Mouse (Mus musculus) kidney, postnatal 0 days (tissue): Measurements from ENCODE around the gene Gm20388. TPM values are rescaled to one million over a fixed set of nuclear protein-coding genes. Genes with fewer than 3 reads are reported as not detected.

Source experiments
- ATAC-seq: fragments of 200-750 bp; cut with Nextera tagmentation; replicated peaks from 2 replicates; pipeline ENCODE4 v1.8.0; 2017; ENCODE audit warnings: low read depth, moderate number of reproducible peaks, moderate TSS enrichment, moderate library complexity; ENCODE audit not compliant: low FRiP score
- DNase-seq: peaks from one replicate; pipeline ENCODE4 v3.0.0-alpha.2; 2016; ENCODE audit warnings: low spot score
- H3K27ac ChIP-seq: fragments of 300-500 bp; sonication (generic); 2 replicates; pipeline ENCODE4 v1.5.1; 2014; ENCODE audit warnings: mild to moderate bottlenecking
- H3K27me3 ChIP-seq: fragments of 300-500 bp; sonication (generic); 2 replicates; pipeline ENCODE4 v1.6.1; 2014; ENCODE audit warnings: low read length, mixed read lengths; ENCODE audit not compliant: insufficient read depth
- H3K36me3 ChIP-seq: fragments of 300-500 bp; sonication (generic); 2 replicates; pipeline ENCODE4 v1.6.1; 2014; ENCODE audit warnings: low read length, mixed read lengths; ENCODE audit not compliant: insufficient read depth
- H3K4me1 ChIP-seq: fragments of 300-500 bp; sonication (generic); replicated peaks from 2 replicates; pipeline ENCODE4 v1.6.1; 2014; ENCODE audit warnings: antibody characterized with exemption, low read length, mixed read lengths; ENCODE audit not compliant: insufficient read depth
- H3K4me2 ChIP-seq: fragments of 300-500 bp; sonication (generic); 2 replicates; pipeline ENCODE4 v1.6.1; 2014; ENCODE audit warnings: mild to moderate bottlenecking, low read length, moderate library complexity, mixed read lengths
- H3K4me3 ChIP-seq: fragments of 300-500 bp; sonication (generic); replicated peaks from 2 replicates; pipeline ENCODE4 v1.5.1; 2014; ENCODE audit warnings: low read depth, low read length
- H3K9ac ChIP-seq: fragments of 300-500 bp; sonication (generic); 2 replicates; pipeline ENCODE4 v1.6.1; 2014; ENCODE audit warnings: low read depth, low read length
- H3K9me3 ChIP-seq: fragments of 300-500 bp; sonication (generic); replicated peaks from 2 replicates; pipeline ENCODE4 v1.6.1; 2016; ENCODE audit warnings: low read length, inconsistent platforms, mixed read lengths
- CTCF ChIP-seq: IDR thresholded peaks from 2 replicates; pipeline ENCODE4 v1.5.1; 2016; ENCODE audit warnings: antibody characterized with exemption, low read depth, mild to moderate bottlenecking, moderate library complexity
- WGBS: fragments of 180-500 bp; shearing (Covaris S2); extraction: QIAGEN DNeasy Blood & Tissue Kit; methylation state at CpG from one replicate; pipeline ENCODE4 v1.1.7; 2014; 5-methylcytosine and 5-hydroxymethylcytosine counted together
- polyA plus RNA-seq: library from polyadenylated mRNA; unstranded; fragments of >200 nt; fragmentation: Nextera tagmentation; extraction: Ambion mirVana; gene quantifications from 2 replicates; pipeline ENCODE4 v1.2.1, GENCODE M21; 2015

Gm20388 gene
- polyA plus RNA-seq, 1 experiment from 2014 or later: not detected

DNA sequence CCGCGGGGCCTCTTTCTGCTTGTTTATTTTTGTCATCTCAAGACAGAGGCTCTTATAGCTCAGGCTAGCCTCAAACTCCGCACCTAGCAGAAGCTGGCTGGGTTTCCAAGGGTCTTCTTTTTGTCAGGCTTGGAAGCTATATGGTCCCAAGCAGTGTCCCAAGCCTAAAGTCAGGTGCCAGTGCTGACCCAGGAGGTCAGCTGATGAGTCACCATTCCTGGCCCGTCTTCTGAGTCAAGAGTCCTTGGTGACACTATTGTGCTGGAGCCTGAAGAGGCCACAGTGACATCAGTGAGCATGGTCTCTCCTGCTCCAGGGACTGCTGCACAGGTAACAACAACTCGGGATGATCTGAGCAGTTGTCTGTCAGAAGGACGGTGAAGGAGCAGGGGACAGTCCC is 1449.4 kb downstream of the Gm20388 start:
- TF ChIP-seq CTCF: no peak
- ATAC-seq (no peak), DNase-seq (no peak)
- Histone ChIP-seq H3K4me1 (peaks cover 18% of the 10 kb centered on the region), H3K9me3 (no peaks in the 10 kb centered on the region), H3K27ac (peak overlapping the region; percentile 68; the same call in 1 of the 2 replicates), H3K4me2 (no peak overlapping the region), H3K27me3 (no peaks in the 10 kb centered on the region), H3K36me3 (no peaks in the 10 kb centered on the region), H3K9ac (no peak overlapping the region), H3K4me3 (no peak overlapping the region)
- WGBS: 37% methylated on average over 6 of the region's 6 CpGs

GRCm38 (mm10) chr8:121361166-121361565 is 1450.5 kb downstream of the Gm20388 start:
- ATAC-seq: no peak
- no peak for DNase-seq

DNA sequence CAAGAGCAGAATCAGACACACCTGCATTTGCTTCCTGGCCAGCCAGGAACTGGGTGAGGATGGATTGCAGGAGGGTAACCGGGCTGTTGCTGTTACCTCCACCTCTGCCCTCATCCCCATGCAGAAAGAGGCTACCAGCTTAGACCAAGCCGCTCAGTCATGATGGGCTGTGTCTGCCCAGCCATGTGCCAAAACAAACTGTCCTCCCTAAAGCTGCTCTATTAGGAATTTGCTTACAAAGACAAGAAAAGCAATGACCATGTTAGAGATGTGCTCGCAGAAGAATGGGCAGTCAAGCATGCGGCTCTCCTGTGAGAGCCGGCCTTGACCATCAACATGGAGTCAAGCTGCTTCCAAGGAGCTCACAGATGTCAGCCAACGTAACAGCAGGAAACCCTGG is 1454.0 kb downstream of the Gm20388 start:
- 43% methylated on average over 6 of the region's 6 CpGs for WGBS
- peak; percentile 67 for DNase-seq
- Histone ChIP-seq H3K9ac (no peak overlapping the region), H3K27ac (0 out of 2 replicates have a peak overlapping the region, but pooled peaks have one; percentile 8), H3K4me2 (no peak overlapping the region), H3K27me3 (no peaks in the 10 kb centered on the region), H3K4me3 (no peak overlapping the region), H3K4me1 (peaks cover 15% of the 10 kb centered on the region), H3K36me3 (no peaks in the 10 kb centered on the region), H3K9me3 (no peaks in the 10 kb centered on the region)
- ATAC-seq: no peak
- TF ChIP-seq CTCF: no peak

More at GRCm38 (mm10) chr8:121361166-121361565, 1450.5 kb downstream of the Gm20388 start:
- no peak overlapping the region for H3K4me3 ChIP-seq
- H3K4me2 ChIP-seq: no peak overlapping the region
- H3K27ac ChIP-seq: no peak overlapping the region
- no peaks in the 10 kb centered on the region for H3K9me3 ChIP-seq
- H3K36me3 ChIP-seq: no peaks in the 10 kb centered on the region
- WGBS: 71% methylated on average over 8 of the region's 8 CpGs
- no peak for TF ChIP-seq CTCF
- H3K4me1 ChIP-seq: peaks cover 18% of the 10 kb centered on the region
- no peak overlapping the region for H3K9ac ChIP-seq
- no peaks in the 10 kb centered on the region for H3K27me3 ChIP-seq

DNA sequence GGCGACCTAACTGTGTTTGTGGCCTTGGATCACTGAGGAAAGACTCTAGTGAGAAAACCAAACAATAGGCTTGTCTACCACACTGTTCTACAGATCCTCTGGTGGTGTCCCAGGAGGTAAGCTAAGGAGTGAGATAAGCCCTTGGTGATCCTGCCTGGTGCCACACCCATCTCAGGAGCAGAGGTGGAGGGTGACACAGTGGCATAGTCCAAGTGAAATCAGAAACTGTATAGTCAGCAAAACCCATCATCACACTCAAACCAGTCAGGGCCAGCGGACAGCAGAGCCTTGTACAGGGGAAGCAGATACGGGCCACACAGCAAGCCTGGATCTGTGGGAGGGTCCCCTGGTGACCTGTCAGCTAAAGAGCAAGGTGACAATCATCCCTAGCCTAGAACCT is 1454.5 kb downstream of the Gm20388 start:
- TF ChIP-seq CTCF: no peak
- peaks cover 12% of the 10 kb centered on the region for H3K4me1 ChIP-seq

GRCm38 (mm10) chr8:121366655-121367054 is 1456.0 kb downstream of the Gm20388 start:
- peak; percentile 62 for DNase-seq
- H3K4me3 ChIP-seq: no peak overlapping the region
- 60% methylated on average over 12 of the region's 12 CpGs for WGBS
- no peaks in the 10 kb centered on the region for H3K9me3 ChIP-seq
- no peak overlapping the region for H3K9ac ChIP-seq
- no peaks in the 10 kb centered on the region for H3K27me3 ChIP-seq
- H3K36me3 ChIP-seq: no peaks in the 10 kb centered on the region
- no peak overlapping the region for H3K4me2 ChIP-seq
- no peak for ATAC-seq
- TF ChIP-seq CTCF: no peak
- peaks cover 12% of the 10 kb centered on the region for H3K4me1 ChIP-seq
- H3K27ac ChIP-seq: no peak overlapping the region

More for the DNA sequence above, 1454.5 kb downstream of the Gm20388 start:
- no peak for DNase-seq
- WGBS: 78% methylated on average over 3 of the region's 3 CpGs
- Histone ChIP-seq H3K4me2 (no peak overlapping the region), H3K27ac (0 out of 2 replicates have a peak overlapping the region, but pooled peaks have one; percentile 8), H3K9me3 (no peaks in the 10 kb centered on the region), H3K27me3 (no peaks in the 10 kb centered on the region), H3K9ac (no peak overlapping the region), H3K36me3 (no peaks in the 10 kb centered on the region), H3K4me3 (no peak overlapping the region)
- ATAC-seq: no peak

GRCm38 (mm10) chr8:121368799-121369198 is 1458.2 kb downstream of the Gm20388 start:
- no peak for ATAC-seq
- DNase-seq: peak; percentile 69
- Histone ChIP-seq H3K9ac (no peak overlapping the region), H3K36me3 (no peaks in the 10 kb centered on the region), H3K9me3 (no peaks in the 10 kb centered on the region), H3K4me1 (peaks cover 12% of the 10 kb centered on the region), H3K4me3 (no peak overlapping the region), H3K4me2 (no peak overlapping the region), H3K27me3 (no peaks in the 10 kb centered on the region), H3K27ac (no peak overlapping the region)
- no peak for TF ChIP-seq CTCF
- WGBS: 15% methylated on average over 11 of the region's 11 CpGs

GRCm38 (mm10) chr8:121369378-121369777 is 1458.7 kb downstream of the Gm20388 start:
- WGBS: 71% methylated on average over 11 of the region's 11 CpGs
- no peaks in the 10 kb centered on the region for H3K27me3 ChIP-seq
- TF ChIP-seq CTCF: no peak
- no peak overlapping the region for H3K4me2 ChIP-seq
- no peak overlapping the region for H3K9ac ChIP-seq
- H3K9me3 ChIP-seq: no peaks in the 10 kb centered on the region
- no peaks in the 10 kb centered on the region for H3K36me3 ChIP-seq
- no peak overlapping the region for H3K4me3 ChIP-seq
- peaks cover 10% of the 10 kb centered on the region for H3K4me1 ChIP-seq
- DNase-seq (no peak), ATAC-seq (no peak)
- H3K27ac ChIP-seq: no peak overlapping the region
